Mouse (Mus musculus): ENCODE data around the gene Prom2.

DNA sequence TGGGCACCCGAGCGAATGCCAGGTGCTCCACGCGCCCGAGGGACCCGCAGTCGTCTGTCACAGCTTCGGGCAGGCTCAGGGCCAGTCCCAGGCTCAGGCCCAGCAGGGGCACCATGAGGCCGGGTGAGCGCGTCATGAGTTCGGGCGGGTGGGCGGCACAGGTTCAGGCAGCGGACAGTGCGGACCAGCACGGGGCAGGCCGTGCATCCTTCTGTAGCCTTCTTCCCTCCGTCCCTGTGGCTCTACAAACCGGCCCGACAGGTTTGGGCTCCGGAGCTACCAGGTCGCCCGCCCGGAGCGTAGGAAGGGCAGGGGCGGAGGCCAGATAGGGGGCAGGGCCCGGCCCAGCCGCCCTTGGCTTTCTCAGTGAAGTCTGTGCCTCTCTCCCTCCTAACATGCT, at the start of gene Prom2:
- no peak for TF ChIP-seq CTCF (IDR thresholded peaks at IDR 0.05; ENCODE audit: borderline replicate concordance, insufficient read depth, low read depth, low read length)
- TF ChIP-seq POLR2A (IDR thresholded peaks at IDR 0.05; ENCODE audit: borderline replicate concordance, insufficient read depth, low read length), result no peak
